Mouse (Mus musculus) thymus, adult 2 months (tissue): ENCODE measurements around the gene Otp.

Experiments used
- CTCF ChIP-seq: fragments of 200-500 bp; IDR thresholded peaks from 2 replicates; pipeline ENCODE4 v1.5.1; 2012; ENCODE audit warnings: mild to moderate bottlenecking, control low read depth, low read length, moderate library complexity, borderline replicate concordance; ENCODE audit not compliant: control insufficient read depth, poor library complexity, insufficient read depth; ENCODE audit errors: extremely low read depth
- POLR2A ChIP-seq: fragments of 200-500 bp; IDR thresholded peaks from 2 replicates; pipeline ENCODE4 v1.6.1; 2012; ENCODE audit warnings: mild to moderate bottlenecking, low read length, control low read depth, moderate library complexity; ENCODE audit not compliant: control insufficient read depth, poor library complexity, insufficient read depth; ENCODE audit errors: extremely low read depth

- TF ChIP-seq CTCF = no peak
- no peak for TF ChIP-seq POLR2A
These were observed 26.1 kb upstream of the Otp start for GRCm38 (mm10) chr13:94849351-94849750.
